Mouse (Mus musculus): ENCODE data around the gene Gng7. TPM values are rescaled to one million over a fixed set of nuclear protein-coding genes. Genes with fewer than 3 reads are reported as not detected.

Gene Gng7
- not detected for total RNA-seq (2023)

DNA sequence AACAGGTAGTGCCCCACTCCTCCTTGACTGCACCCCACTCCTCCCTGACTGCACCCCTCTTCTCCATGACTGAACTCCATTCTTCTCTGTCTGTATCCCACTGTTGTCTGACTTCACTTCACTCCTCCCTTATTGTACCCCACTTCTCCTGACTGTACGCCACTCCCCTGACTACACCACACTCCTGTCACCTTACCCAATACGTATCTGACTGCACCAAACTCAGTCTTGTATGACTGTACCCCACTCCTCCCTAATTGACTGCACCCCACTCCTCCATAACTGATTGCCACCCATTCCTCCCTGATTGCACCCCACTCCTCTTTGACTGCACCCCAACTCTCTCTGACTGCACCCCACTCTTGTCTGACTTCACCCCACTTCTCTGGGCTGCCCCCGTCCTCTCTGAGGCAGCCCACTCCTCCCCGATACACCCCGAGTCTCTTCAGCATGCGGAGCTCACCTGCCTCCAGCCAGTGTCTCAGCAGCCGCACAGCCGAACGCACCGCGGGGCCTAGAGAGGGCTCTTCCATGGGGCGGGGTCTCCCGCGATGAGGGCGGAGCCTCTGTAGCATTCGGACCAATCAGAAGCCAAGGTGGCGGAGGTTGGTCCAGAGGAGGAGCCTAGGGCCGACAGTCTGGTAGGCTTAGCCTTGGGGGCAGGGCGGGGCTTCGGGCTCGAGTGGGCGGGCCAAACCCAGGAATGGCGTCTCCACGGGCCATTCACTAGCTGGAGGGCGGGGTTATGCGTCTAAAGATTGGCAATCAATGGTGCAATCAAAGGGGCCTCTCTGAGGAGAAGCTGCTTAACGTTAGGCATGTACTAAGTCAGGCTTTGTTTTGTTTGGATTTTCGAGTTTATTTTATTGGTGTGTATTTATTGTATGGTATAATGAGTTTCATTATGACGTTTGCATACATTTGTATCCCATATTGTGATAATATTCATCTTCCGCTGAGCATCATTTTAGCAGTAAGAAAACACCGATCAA is at the start of gene Gng7:
TSS of gene Gng7 (minus strand) at position 553 of the 992 bp plus-strand sequence.

DNA sequence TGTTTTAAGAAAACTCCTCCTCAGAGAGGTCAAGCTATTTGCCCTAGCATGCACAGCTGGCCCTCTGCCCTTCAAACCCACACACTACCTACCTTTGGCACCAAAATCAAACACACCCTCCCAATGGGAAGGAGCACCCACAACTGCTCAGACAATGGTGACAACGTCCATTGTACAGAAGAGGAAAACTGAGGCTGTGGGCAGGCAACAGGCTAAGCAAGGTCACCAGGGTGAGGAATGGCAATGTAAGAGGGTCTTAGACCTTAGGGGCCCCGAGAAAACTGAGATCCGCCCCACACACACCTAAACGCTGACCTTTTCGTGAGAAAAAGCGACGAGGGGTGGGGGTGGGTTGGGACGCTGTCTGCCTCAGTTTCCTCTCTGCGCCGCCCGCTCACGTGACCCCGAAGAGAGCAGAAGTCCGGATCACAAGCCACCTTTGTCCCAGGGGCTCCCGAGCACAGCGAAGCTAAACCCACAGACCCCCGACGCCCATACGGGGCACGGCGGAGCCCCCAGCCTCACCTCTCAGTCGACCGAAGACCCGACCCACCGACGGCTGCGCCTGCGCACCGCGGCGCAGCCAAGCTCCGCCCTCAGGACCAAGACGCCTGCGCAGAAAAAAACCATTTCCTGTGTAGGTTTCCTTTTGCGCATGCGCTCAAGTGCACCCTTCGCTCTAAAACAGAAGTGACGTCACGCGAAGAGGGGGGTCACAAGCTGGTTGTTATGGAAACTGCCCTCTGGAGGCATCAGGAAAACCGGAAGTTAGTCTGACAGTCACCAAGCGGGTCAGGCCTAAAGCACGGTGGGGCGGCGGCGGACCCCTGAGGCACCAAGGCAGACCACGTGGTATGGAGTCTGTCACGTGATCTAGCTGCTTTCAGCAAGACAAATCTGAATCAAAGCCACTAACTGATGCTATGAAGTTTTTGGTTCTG is 45.1 kb upstream of the Gng7 start, which contains the start of gene Sgta:
TSS of gene Sgta (minus strand) at position 579 of the 941 bp plus-strand sequence.

DNA sequence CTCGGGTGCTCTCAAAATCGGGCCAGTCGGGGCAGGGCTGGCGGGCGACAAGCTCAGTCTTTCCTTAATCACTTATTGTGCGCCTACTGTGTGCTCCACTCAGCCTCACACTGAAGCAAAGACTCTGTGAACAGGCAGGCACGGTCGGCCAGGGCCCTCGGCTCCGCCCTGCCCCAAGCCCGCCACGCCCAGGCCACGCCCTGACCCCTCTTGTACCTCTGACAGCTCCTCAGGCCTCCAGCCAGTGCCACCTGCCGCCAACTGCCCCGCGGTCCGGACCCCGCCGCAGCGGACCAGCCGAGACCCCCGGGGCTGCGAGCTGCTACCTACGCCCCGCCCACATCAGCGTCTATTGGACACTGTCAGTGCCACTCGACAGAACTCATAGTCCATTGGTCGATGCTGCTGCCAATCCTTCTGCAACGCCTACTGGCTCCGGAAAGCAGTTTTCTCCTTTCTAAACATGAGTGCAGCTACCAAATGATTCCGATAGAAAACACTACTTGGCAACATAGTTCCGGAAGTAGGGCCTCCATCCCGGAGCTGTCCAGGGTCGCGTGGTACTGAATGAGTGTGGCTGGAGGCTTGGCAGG is 22.3 kb upstream of the Gng7 start, which contains the start of gene Slc39a3:
TSS of gene Slc39a3 (minus strand) at position 439 of the 593 bp plus-strand sequence.

DNA sequence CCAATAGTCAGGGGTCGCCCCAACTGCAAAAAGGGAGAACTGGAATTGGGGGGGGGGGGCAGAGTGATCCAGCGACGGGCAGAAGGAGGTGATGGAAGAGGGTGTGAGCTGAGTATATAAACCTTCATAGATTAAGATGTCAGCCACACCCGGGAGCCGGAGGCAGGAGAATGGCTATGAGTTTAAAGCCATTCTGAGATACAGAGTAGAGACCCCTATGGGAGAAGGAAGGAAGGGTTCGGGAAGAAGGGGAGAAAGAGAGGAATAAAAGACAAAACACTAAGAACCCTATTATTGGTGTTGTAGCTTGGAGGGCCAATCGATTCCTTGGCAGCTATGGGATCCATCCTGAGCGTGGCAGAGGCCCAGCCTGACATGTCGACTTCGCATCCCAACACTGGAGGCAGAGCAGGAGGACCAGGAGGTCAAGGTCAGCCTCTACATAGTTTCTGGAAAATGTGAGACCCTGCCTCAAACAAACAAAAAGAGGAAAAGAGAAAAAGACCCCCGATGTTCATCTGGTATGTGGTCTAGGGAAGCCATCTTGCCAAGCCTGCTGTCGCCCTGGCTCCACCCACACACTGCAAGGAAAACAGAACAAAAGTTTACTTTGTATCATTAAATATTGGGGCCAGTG is 11.0 kb upstream of the Gng7 start, which contains the start of gene Diras1:
TSS of gene Diras1 (minus strand) at position 24 of the 637 bp plus-strand sequence.

DNA sequence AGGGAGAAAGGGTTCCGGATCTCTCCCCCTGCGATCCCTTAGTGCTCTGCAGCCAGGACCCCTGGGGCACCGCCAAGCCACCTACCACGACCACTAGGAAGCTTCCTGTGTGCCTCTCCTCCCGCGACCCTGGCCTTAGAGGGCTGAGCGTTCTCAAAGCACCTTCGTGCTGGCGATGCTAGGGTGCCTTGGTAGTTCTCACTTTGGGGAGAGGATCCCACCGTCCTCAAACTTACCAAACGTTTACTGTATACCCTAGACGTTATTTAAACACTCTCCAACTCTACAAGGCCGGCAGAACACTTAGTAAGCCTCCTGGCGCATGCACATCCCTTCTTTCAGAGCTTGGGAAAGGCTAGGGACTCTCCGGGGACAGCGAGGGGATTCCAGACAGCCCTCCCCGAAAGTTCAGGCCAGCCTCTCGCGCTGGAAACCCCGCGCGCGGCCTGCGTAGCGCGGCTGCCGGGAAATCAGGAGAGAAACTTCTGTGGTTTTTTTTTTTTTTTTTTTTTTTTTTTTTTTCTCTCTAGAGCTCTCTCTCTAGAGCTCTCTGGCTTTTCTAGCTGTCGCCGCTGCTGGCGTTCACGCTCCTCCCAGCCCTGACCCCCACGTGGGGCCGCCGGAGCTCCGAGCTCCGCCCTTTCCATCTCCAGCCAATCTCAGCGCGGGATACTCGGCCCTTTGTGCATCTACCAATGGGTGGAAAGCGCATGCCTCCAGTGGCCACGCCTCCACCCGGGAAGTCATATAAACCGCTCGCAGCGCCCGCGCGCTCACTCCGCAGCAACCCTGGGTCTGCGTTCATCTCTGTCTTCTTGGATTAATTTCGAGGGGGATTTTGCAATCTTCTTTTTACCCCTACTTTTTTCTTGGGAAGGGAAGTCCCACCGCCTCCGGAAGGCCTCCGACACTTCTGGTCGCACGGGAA is 85.2 kb downstream of the Gng7 start, which contains the start of gene Gadd45b:
TSS of gene Gadd45b (plus strand) at position 775 of the 928 bp plus-strand sequence.

DNA sequence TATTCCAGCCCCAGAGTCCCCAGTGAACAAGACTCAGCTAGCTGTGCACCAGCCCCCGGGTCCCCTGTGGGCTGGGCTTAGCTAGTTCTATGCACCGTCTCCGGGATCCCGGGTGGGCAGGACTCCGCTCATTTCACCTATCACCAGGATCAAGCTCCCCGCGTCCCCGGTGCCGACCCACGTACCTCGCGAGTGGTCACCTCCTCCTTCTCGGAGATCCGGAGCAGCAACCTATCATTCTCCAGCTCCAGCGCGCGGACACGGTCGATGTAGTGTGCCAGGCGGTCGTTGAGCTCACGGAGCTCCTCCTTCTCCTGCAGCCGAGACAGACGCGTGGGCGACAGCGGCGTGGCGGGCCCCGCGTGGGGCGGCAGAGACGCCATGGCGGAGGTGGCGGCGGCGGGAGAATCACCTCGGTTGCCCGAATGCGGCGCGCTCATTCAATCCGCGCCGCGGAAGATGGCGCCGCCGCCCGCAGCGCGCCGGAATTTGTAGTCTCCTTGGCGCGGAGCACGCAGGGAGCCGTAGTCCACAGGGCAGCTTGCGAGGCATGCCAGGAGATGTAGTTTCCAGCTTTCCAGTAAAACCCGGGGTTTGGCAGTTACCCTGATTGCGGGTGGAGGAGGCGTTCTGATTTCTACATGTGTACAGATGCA is 96.8 kb downstream of the Gng7 start, which contains the start of gene Lmnb2:
TSS of gene Lmnb2 (minus strand) at position 467 of the 656 bp plus-strand sequence.

GRCm38 (mm10) chr10:80900318-80901247 is 114.2 kb downstream of the Gng7 start, which contains the start of gene Timm13:
TSS of gene Timm13 (minus strand) at chr10:80900969.

Other genes with a start within 250 kb of the Gng7 start
- 63.1 TPM for gene Sf3a2, start 216.7 kb downstream of the Gng7 start, total RNA-seq (2023)
- 116 TPM for gene Plekhj1, start 216.3 kb downstream of the Gng7 start, total RNA-seq (2023)
- gene Amh, start 209.7 kb downstream of the Gng7 start, total RNA-seq (2023): 2.4 TPM
- not detected for gene Jsrp1, start 201.4 kb downstream of the Gng7 start, total RNA-seq (2023)
- gene Oaz1, start 188.3 kb downstream of the Gng7 start, total RNA-seq (2023): 545 TPM
- gene Lingo3, start 170.9 kb downstream of the Gng7 start, total RNA-seq (2023): not detected
- gene Lsm7, start 159.7 kb downstream of the Gng7 start, total RNA-seq (2023): 24.7 TPM
- 39.0 TPM for gene Sppl2b, start 159.7 kb downstream of the Gng7 start, total RNA-seq (2023)
- not detected for gene Tmprss9, start 143.1 kb downstream of the Gng7 start, total RNA-seq (2023)
- 72.7 TPM for gene Timm13, start 114.0 kb downstream of the Gng7 start, total RNA-seq (2023)
- gene Lmnb2, start 96.7 kb downstream of the Gng7 start, total RNA-seq (2023): 10.2 TPM
- 28.6 TPM for gene Gadd45b, start 84.9 kb downstream of the Gng7 start, total RNA-seq (2023)
- not detected for gene Diras1, start 10.7 kb upstream of the Gng7 start, total RNA-seq (2023)
- gene Slc39a3, start 22.5 kb upstream of the Gng7 start, total RNA-seq (2023): 17.1 TPM
- 55.5 TPM for gene Sgta, start 45.2 kb upstream of the Gng7 start, total RNA-seq (2023)
- 13.4 TPM for gene Thop1, start 55.1 kb upstream of the Gng7 start, total RNA-seq (2023)
- not detected for gene Creb3l3, start 83.9 kb upstream of the Gng7 start, total RNA-seq (2023)
- gene Map2k2, start 91.0 kb upstream of the Gng7 start, total RNA-seq (2023): 128 TPM
- 58.9 TPM for gene Zbtb7a, start 120.3 kb upstream of the Gng7 start, total RNA-seq (2023)
- 34.9 TPM for gene Pias4, start 153.0 kb upstream of the Gng7 start, total RNA-seq (2023)
- gene Eef2, start 161.7 kb upstream of the Gng7 start, total RNA-seq (2023): 2,367 TPM
- 62.3 TPM for gene Dapk3, start 168.1 kb upstream of the Gng7 start, total RNA-seq (2023)
- not detected for gene 4930442H23Rik, start 168.9 kb upstream of the Gng7 start, total RNA-seq (2023)
- not detected for gene Nmrk2, start 187.1 kb upstream of the Gng7 start, total RNA-seq (2023)
- gene Atcay, start 215.9 kb upstream of the Gng7 start, total RNA-seq (2023): 0.50 TPM
- 4.9 TPM for gene Zfr2, start 218.2 kb upstream of the Gng7 start, total RNA-seq (2023)
- 15.3 TPM for gene Matk, start 238.0 kb upstream of the Gng7 start, total RNA-seq (2023)

All from CD4-positive naive resting alpha-beta T cell, adult 57 days (primary cell).